Mouse (Mus musculus): Measurements from ENCODE around the gene Gmppa. TPM values are rescaled to one million over a fixed set of nuclear protein-coding genes. Genes with fewer than 3 reads are reported as not detected.

Gmppa gene
- polyA plus RNA-seq, 1 experiment: 82.4 TPM

DNA sequence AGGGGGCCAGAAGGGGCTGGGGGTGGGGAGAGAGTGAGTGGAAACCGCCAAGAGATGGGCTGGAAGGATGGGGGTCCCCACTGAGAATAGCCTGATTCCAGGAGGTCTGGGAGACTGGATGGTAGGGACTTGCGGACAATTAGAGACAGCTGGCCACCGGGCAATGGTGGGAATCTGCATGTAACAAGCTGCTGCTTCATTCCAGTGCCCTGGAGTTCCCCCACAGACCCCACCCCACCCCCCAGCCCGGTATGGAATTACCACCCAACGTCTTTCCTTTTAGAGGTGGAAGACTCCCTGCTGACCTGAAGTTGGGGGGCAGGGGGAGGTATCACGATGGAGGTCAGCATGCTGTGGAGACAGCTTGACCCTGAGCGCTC, 12.3 kb downstream of the Gmppa start:
- H3K27ac ChIP-seq (ENCODE audit: insufficient read depth, low read depth, low read length): no peak overlapping the region
- no peaks in the 10 kb centered on the region for H3K4me1 ChIP-seq (ENCODE audit: control insufficient read depth, insufficient read depth, low read length)
- DNase-seq: no peak
- 9% methylated on average over 7 of the region's 7 CpGs for WGBS
- H3K36me3 ChIP-seq (ENCODE audit: control insufficient read depth, insufficient read depth, low read length): no peaks in the 10 kb centered on the region
- TF ChIP-seq CTCF (conservative IDR thresholded peaks at IDR 0.05; ENCODE audit: insufficient read depth, insufficient read length, low read depth, low read length) (no peak), POLR2A (IDR thresholded peaks at IDR 0.05; ENCODE audit: low read depth, low read length) (no peak)
- H3K27me3 ChIP-seq (replicated peaks; ENCODE audit: control insufficient read depth, insufficient read depth, low read length): peaks cover 2% of the 10 kb centered on the region; the same call in 1 of the 2 replicates
- no peak overlapping the region for H3K4me3 ChIP-seq (ENCODE audit: insufficient read depth, low read depth, low read length)

DNA sequence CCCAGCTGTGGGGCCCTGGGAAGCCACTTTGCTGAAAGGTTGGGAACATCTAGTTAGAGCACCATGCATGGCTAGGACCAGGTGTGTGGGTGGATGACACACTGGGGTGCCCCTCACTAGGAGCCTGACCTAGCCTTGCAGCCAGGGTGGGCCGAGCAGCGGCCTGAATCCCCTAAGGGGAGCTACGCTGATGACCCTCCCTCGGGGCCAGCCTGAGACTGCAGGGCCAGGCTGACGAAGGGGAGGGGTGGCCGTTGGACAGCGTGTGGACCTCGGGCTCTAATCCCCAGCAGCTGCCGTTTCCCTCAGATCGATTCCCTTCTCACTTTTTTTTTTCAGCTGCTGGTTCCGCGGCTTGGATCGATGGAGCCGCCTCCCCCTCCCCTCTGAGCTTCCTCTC, 13.2 kb downstream of the Gmppa start:
- H3K4me1 ChIP-seq (ENCODE audit: control insufficient read depth, insufficient read depth, low read length): no peaks in the 10 kb centered on the region
- WGBS: 13% methylated on average over 14 of the region's 14 CpGs
- no peak for DNase-seq
- H3K4me3 ChIP-seq (ENCODE audit: insufficient read depth, low read depth, low read length): no peak overlapping the region
- TF ChIP-seq POLR2A (IDR thresholded peaks at IDR 0.05; ENCODE audit: low read depth, low read length) (no peak), CTCF (conservative IDR thresholded peaks at IDR 0.05; ENCODE audit: insufficient read depth, insufficient read length, low read depth, low read length) (no peak)
- peaks cover 2% of the 10 kb centered on the region; the same call in 1 of the 2 replicates for H3K27me3 ChIP-seq (replicated peaks; ENCODE audit: control insufficient read depth, insufficient read depth, low read length)
- H3K27ac ChIP-seq (ENCODE audit: insufficient read depth, low read depth, low read length): no peak overlapping the region
- H3K36me3 ChIP-seq (ENCODE audit: control insufficient read depth, insufficient read depth, low read length): no peaks in the 10 kb centered on the region

DNA sequence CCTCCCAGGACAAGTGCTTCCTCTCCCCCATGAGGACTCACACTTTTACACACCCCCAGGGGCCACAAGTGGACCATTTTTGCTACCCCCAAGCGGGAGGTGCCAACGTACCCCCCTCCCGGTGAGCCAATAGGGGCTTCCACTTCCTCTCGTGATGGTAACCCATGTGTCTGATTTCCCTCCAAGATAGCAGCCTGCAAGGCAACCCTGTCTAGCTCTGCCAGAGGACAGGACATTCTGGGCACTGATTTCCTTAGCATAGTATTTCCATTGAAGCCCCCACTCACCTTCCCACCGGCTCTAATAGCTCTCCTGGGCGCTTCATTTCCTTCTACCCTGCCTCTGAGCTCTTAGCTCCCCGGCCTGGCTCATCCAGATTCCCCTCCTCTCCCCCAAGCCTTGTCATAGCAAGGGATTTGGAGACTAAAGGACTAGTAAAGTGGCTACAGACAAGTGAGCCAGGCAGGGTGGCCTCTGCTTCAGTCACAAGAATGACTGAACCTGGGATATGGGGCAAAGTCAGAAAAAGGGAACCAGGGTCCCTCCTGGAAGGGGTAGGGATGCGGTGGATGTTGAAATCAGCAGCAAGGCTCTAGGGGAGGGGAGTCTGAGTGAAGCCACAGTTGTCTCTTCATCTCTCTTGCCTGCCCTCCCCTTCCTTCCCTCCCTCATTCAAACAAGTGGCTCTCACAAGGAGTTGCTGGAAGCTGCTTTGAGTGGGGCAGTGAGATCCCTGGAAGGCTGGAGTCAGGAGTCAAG, 13.8 kb downstream of the Gmppa start:
- TF ChIP-seq POLR2A (IDR thresholded peaks at IDR 0.05; ENCODE audit: low read depth, low read length) (no peak), CTCF (conservative IDR thresholded peaks at IDR 0.05; ENCODE audit: insufficient read depth, insufficient read length, low read depth, low read length) (no peak)
- no peak for DNase-seq
- Histone ChIP-seq H3K4me3 (ENCODE audit: insufficient read depth, low read depth, low read length) (no peak overlapping the region), H3K4me1 (ENCODE audit: control insufficient read depth, insufficient read depth, low read length) (no peaks in the 10 kb centered on the region), H3K27me3 (replicated peaks; ENCODE audit: control insufficient read depth, insufficient read depth, low read length) (peaks cover 2% of the 10 kb centered on the region; the same call in 1 of the 2 replicates), H3K36me3 (ENCODE audit: control insufficient read depth, insufficient read depth, low read length) (no peaks in the 10 kb centered on the region), H3K27ac (ENCODE audit: insufficient read depth, low read depth, low read length) (no peak overlapping the region)
- 29% methylated on average over 8 of the region's 8 CpGs for WGBS

DNA sequence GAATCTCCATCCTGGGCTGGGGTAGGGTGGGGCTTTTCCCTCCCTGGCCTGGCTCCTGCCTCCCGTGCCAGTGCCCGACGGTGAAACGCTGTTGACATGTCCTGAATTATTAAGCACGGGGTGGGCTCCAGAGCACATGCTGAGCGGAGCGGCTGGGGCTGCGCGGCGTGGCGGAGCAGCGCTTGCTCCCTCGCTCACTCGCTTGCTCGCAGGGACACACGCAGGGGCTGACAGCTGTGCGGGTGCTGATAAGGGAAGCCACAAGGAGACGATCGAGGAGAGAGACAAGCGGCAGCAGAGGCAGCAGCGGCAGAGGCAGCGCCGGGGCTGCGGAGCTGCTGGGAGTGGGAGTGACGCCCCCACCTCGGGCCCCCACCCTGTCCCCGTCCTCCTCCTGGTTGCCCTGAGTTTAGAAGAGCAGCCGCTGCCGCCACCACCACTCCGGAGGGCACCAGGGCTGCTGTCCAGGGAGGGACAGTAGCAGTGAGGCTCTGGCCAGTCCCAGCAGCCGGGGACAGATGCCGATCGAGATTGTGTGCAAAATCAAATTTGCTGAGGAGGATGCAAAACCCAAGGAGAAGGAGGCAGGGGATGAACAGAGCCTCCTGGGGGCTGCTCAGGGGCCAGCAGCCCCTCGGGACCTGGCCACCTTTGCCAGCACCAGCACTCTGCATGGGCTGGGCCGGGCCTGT, 14.7 kb downstream of the Gmppa start, which contains the start of gene Asic4:
Gene Asic4 (plus strand): TSS at position 123 of the 692 bp plus-strand sequence.
- TF ChIP-seq POLR2A (IDR thresholded peaks at IDR 0.05; ENCODE audit: low read depth, low read length): no peak
- TF ChIP-seq CTCF (conservative IDR thresholded peaks at IDR 0.05; ENCODE audit: insufficient read depth, insufficient read length, low read depth, low read length): no peak
- H3K27ac ChIP-seq (ENCODE audit: insufficient read depth, low read depth, low read length): no peak within 1 kb of the TSS
- no peaks in the 10 kb centered on the region for H3K36me3 ChIP-seq (ENCODE audit: control insufficient read depth, insufficient read depth, low read length)
- H3K4me1 ChIP-seq (ENCODE audit: control insufficient read depth, insufficient read depth, low read length): no peaks in the 10 kb centered on the region
- 10% methylated on average over 35 of the region's 35 CpGs for WGBS
- no peak within 1 kb of the TSS for H3K4me3 ChIP-seq (ENCODE audit: insufficient read depth, low read depth, low read length)
- no peak for DNase-seq
- H3K27me3 ChIP-seq (replicated peaks; ENCODE audit: control insufficient read depth, insufficient read depth, low read length): peaks cover 2% of the 10 kb centered on the region; the same call in 1 of the 2 replicates

DNA sequence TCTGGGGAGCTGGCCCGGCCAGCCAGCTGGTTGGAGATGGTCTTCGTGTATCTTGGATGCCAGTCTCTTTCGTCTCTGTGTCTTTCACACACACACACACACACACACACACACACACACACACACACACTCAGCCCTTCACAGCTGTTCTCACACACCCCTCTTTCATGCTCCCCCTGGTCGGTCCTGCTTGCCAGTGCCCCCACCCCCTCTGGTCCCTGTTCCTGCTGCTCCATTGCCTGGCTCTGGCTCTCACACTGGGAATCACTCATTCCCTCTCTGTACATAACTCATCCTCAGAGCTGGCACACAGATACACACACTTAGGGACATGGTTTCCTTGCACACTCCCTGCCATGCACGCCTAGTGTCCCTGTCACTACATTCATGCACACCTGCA, 16.2 kb downstream of the Gmppa start:
- TF ChIP-seq POLR2A (IDR thresholded peaks at IDR 0.05; ENCODE audit: low read depth, low read length) (no peak), CTCF (conservative IDR thresholded peaks at IDR 0.05; ENCODE audit: insufficient read depth, insufficient read length, low read depth, low read length) (no peak)
- Histone ChIP-seq H3K27me3 (replicated peaks; ENCODE audit: control insufficient read depth, insufficient read depth, low read length) (no peaks in the 10 kb centered on the region; the same call in none of the 2 replicates), H3K36me3 (ENCODE audit: control insufficient read depth, insufficient read depth, low read length) (no peaks in the 10 kb centered on the region), H3K4me1 (ENCODE audit: control insufficient read depth, insufficient read depth, low read length) (no peaks in the 10 kb centered on the region), H3K4me3 (ENCODE audit: insufficient read depth, low read depth, low read length) (no peak overlapping the region), H3K27ac (ENCODE audit: insufficient read depth, low read depth, low read length) (no peak overlapping the region)
- DNase-seq: no peak
- WGBS: 77% methylated on average over 5 of the region's 5 CpGs

DNA sequence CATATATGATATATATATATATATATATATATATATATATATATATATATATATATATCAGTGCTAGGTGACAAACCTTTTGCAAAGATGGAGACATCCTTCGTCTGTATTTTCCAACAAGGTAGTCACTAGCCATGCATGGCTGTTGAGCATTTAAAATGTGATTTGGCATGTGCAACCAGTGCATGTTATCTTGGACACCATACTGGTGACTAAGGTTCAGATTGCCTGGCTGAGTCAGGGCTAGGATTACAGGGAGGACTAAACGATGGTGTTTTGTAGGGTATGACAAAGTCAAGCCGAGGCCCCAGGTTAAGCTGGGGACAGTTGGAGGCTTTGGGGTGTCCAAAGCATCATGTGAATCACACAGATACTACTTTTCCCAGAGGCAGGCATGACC, 19.7 kb downstream of the Gmppa start:
- H3K27me3 ChIP-seq (replicated peaks; ENCODE audit: control insufficient read depth, insufficient read depth, low read length): no peaks in the 10 kb centered on the region; the same call in none of the 2 replicates
- no peak for DNase-seq
- no peaks in the 10 kb centered on the region for H3K36me3 ChIP-seq (ENCODE audit: control insufficient read depth, insufficient read depth, low read length)
- no peak overlapping the region for H3K4me3 ChIP-seq (ENCODE audit: insufficient read depth, low read depth, low read length)
- 69% methylated on average over 3 of the region's 3 CpGs for WGBS
- H3K4me1 ChIP-seq (ENCODE audit: control insufficient read depth, insufficient read depth, low read length): no peaks in the 10 kb centered on the region
- TF ChIP-seq CTCF (conservative IDR thresholded peaks at IDR 0.05; ENCODE audit: insufficient read depth, insufficient read length, low read depth, low read length): no peak
- no peak for TF ChIP-seq POLR2A (IDR thresholded peaks at IDR 0.05; ENCODE audit: low read depth, low read length)
- no peak overlapping the region for H3K27ac ChIP-seq (ENCODE audit: insufficient read depth, low read depth, low read length)

DNA sequence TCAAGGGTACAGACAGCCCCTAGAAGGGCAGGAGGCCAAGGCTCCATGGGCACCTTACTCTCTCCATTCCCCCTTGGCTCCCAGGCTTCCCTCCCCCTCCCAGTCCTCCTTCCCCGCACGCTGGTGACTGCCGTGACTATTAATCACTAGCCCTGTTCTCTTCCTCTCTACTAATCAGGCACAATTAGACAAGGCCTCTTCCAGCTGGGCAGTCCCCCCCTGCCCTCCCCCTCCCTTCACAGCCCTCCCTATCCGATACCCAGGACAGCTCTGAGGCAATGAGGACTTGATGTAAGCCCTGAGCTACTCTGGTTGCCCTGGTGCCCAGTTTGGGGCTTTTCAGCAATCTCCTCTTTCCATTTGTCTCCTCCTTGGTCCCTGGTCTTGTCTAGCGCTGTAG, 20.2 kb downstream of the Gmppa start:
- no peaks in the 10 kb centered on the region for H3K4me1 ChIP-seq (ENCODE audit: control insufficient read depth, insufficient read depth, low read length)
- H3K36me3 ChIP-seq (ENCODE audit: control insufficient read depth, insufficient read depth, low read length): no peaks in the 10 kb centered on the region
- WGBS: 47% methylated on average over 5 of the region's 5 CpGs
- DNase-seq: no peak
- no peak overlapping the region for H3K27ac ChIP-seq (ENCODE audit: insufficient read depth, low read depth, low read length)
- TF ChIP-seq POLR2A (IDR thresholded peaks at IDR 0.05; ENCODE audit: low read depth, low read length) (no peak), CTCF (conservative IDR thresholded peaks at IDR 0.05; ENCODE audit: insufficient read depth, insufficient read length, low read depth, low read length) (no peak)
- no peak overlapping the region for H3K4me3 ChIP-seq (ENCODE audit: insufficient read depth, low read depth, low read length)
- H3K27me3 ChIP-seq (replicated peaks; ENCODE audit: control insufficient read depth, insufficient read depth, low read length): no peaks in the 10 kb centered on the region; the same call in 1 of the 2 replicates

All from kidney, adult 2 months (tissue).